Mouse (Mus musculus) stomach, postnatal 0 days (tissue): ENCODE measurements around the gene Noxo1. TPM values are rescaled to one million over a fixed set of nuclear protein-coding genes. Genes with fewer than 3 reads are reported as not detected.
"Not testable (repeated sequence)": the region's sequence is repeated elsewhere in the genome, so short reads cannot be mapped to it uniquely, and the experiment has no call there.

Source experiments
- ATAC-seq: fragments of 200-750 bp; cut with Nextera tagmentation; 2 replicates; pipeline ENCODE4 v1.8.0; 2017; ENCODE audit not compliant: low FRiP score, low TSS enrichment
- DNase-seq: peaks from one replicate; pipeline ENCODE4 v3.0.0-alpha.2; 2016; ENCODE audit warnings: low spot score
- H3K27ac ChIP-seq: fragments of 300-500 bp; sonication (generic); replicated peaks from 2 replicates; pipeline ENCODE4 v1.5.1; 2014; ENCODE audit warnings: mild to moderate bottlenecking, control low read depth
- H3K27me3 ChIP-seq: fragments of 300-500 bp; sonication (generic); 2 replicates; pipeline ENCODE4 v1.6.1; 2014; ENCODE audit warnings: low read length; ENCODE audit not compliant: control insufficient read depth, insufficient read depth
- H3K36me3 ChIP-seq: fragments of 300-500 bp; sonication (generic); 2 replicates; pipeline ENCODE4 v1.6.1; 2014; ENCODE audit warnings: low read length, mixed read lengths; ENCODE audit not compliant: control insufficient read depth, insufficient read depth
- H3K4me1 ChIP-seq: fragments of 300-500 bp; sonication (generic); replicated peaks from 2 replicates; pipeline ENCODE4 v1.6.1; 2014; ENCODE audit warnings: antibody characterized with exemption; ENCODE audit not compliant: control insufficient read depth, insufficient read depth
- H3K4me2 ChIP-seq: fragments of 300-500 bp; sonication (generic); replicated peaks from 2 replicates; pipeline ENCODE4 v1.6.1; 2014; ENCODE audit warnings: low read depth, mild to moderate bottlenecking, control low read depth, moderate library complexity
- H3K4me3 ChIP-seq: fragments of 300-500 bp; sonication (generic); 2 replicates; pipeline ENCODE4 v1.5.1; 2014; ENCODE audit warnings: low read depth, low read length, control low read depth
- H3K9ac ChIP-seq: fragments of 300-500 bp; sonication (generic); 2 replicates; pipeline ENCODE4 v1.6.1; 2014; ENCODE audit warnings: mild to moderate bottlenecking, low read length, control low read depth, mixed read lengths
- H3K9me3 ChIP-seq: fragments of 300-500 bp; sonication (generic); 2 replicates; pipeline ENCODE4 v1.6.1; 2016; ENCODE audit warnings: low read length; ENCODE audit not compliant: control insufficient read depth
- CTCF ChIP-seq: IDR thresholded peaks from 2 replicates; pipeline ENCODE4 v1.5.1; 2016; ENCODE audit warnings: antibody characterized with exemption, low read depth, mild to moderate bottlenecking, moderate library complexity
- EP300 ChIP-seq: optimal IDR thresholded peaks from 2 replicates; pipeline ENCODE3; 2016; ENCODE audit warnings: antibody characterized with exemption
- WGBS: fragments of 180-500 bp; shearing (Covaris S2); extraction: QIAGEN DNeasy Blood & Tissue Kit; methylation state at CpG from one replicate; pipeline ENCODE4 v1.1.7; 2014; 5-methylcytosine and 5-hydroxymethylcytosine counted together
- polyA plus RNA-seq: library from polyadenylated mRNA; unstranded; fragments of >200 nt; fragmentation: Nextera tagmentation; extraction: Ambion mirVana; gene quantifications from 2 replicates; pipeline ENCODE4 v1.2.1, GENCODE M21; 2015

Gene Noxo1
- polyA plus RNA-seq, 1 experiment from 2014 or later: 3.3 TPM

DNA sequence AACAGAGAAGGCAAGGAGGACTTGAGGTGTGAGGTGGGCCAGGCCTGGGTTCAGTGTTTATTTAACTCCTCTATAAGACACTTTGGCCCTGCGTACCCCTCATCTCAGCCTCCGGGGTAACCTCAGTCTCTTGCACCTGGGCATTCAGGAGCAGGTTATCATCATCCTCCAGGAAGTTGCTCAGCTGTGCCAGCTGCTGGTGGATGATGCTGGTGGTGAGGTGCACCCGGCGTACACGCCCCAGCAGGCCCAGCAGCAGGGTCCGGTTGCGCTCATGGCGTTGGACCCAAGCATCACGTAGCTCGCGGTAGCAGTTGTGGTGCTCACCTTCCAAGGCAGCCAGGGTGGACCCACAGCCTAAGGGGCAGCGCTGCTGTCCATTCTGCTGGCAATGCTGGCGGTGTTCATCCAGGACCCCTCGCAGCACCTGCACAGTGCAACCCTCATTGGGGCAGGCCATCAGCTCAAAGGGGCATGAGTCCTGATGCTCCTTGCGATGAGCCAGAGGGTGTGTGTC lies 20.2 kb downstream of the Noxo1 start:
- H3K4me2 ChIP-seq: no peak overlapping the region
- DNase-seq (no peak), ATAC-seq (no peak)
- no peaks in the 10 kb centered on the region for H3K27me3 ChIP-seq
- no peak overlapping the region for H3K9ac ChIP-seq
- TF ChIP-seq EP300: no peak
- TF ChIP-seq CTCF: no peak
- no peaks in the 10 kb centered on the region for H3K9me3 ChIP-seq
- WGBS: 94% methylated on average over 15 of the region's 15 CpGs
- no peak overlapping the region for H3K4me3 ChIP-seq
- no peak overlapping the region for H3K27ac ChIP-seq
- peaks cover under 1% of the 10 kb centered on the region; the same call in 1 of the 2 replicates for H3K36me3 ChIP-seq
- no peaks in the 10 kb centered on the region for H3K4me1 ChIP-seq

DNA sequence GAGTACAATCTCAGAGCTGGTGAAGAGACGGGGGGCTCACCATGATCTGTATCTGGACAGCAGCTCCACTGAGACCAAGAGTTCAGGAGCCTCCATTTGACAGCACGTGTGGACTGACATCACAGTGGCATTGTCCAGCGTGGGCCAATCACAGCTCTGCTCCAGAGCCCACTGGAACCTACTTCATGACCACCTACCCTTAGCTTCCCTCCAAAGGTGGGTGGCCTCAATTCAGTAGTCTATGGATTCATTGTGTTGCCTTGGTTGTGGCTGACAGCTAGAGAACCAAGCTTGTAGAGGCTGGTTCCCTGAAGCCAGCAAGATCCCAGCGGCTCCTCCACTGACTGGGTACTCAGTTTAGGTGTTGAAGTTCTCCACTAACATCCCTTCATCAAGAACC lies 21.9 kb downstream of the Noxo1 start, which contains the start of the genes Rnf151 and Rps2:
Rnf151 (minus strand) TSS at position 121 of the 400 bp plus-strand sequence.
Rps2 (plus strand) TSS at position 174 of the 400 bp plus-strand sequence.
- no peak within 1 kb of the TSS for H3K9ac ChIP-seq
- H3K9me3 ChIP-seq: no peaks in the 10 kb centered on the region
- TF ChIP-seq EP300: no peak
- TF ChIP-seq CTCF: no peak
- no peak for DNase-seq
- H3K36me3 ChIP-seq: peaks cover 10% of the 10 kb centered on the region
- 0 out of 2 replicates have a peak, but pooled peaks cover 2% of the 10 kb centered on the region for H3K4me1 ChIP-seq
- ATAC-seq: no peak
- 77% methylated on average over 4 of the region's 4 CpGs for WGBS
- no peaks in the 10 kb centered on the region for H3K27me3 ChIP-seq
- H3K4me3 ChIP-seq: peak within 1 kb of the TSS; percentile 50
- no peak within 1 kb of the TSS for H3K27ac ChIP-seq
- peak within 1 kb of the TSS; percentile 24 for H3K4me2 ChIP-seq

DNA sequence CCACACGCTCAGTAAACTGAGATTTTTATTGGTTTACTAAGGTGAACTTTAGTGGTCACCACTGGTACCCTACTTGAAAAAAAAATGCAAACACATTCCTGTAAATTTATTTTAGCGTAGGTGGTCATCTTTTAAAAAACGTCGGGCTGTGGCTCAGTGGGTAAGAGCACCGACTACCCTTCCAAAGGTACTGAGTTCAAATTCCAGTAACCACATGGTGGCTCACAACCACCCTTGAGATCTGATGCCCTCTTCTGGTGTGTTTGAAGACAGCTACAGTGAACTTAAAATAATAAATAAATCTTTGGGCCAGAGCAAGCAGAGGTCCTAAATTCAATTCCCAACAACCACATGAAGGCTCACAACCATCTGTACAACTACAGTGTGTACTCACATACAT lies 22.9 kb downstream of the Noxo1 start:
- H3K4me2 ChIP-seq: peak overlapping the region; percentile 24
- H3K4me3 ChIP-seq: peak overlapping the region; percentile 50
- not testable (repeated sequence) for H3K4me1 ChIP-seq, H3K27me3 ChIP-seq, H3K27ac ChIP-seq, H3K36me3 ChIP-seq, H3K9me3 ChIP-seq, ATAC-seq, DNase-seq
- H3K9ac ChIP-seq: peak overlapping the region; percentile 61; the same call in 1 of the 2 replicates
- TF ChIP-seq CTCF: peak; percentile 51
- WGBS: 54% methylated on average over 5 of the region's 5 CpGs

GRCm38 (mm10) chr17:24719494-24720222 lies 23.6 kb downstream of the Noxo1 start:
- H3K27me3 ChIP-seq: no peaks in the 10 kb centered on the region
- peaks cover 10% of the 10 kb centered on the region for H3K36me3 ChIP-seq
- WGBS: under 1% methylated on average over 61 of the region's 61 CpGs
- TF ChIP-seq CTCF (peak; percentile 29), EP300 (peak; percentile 77)
- H3K4me3 ChIP-seq: peak overlapping the region; percentile 50
- H3K4me2 ChIP-seq: peak overlapping the region; percentile 66
- H3K27ac ChIP-seq: peak overlapping the region; percentile 94
- H3K9ac ChIP-seq: peak overlapping the region; percentile 88
- DNase-seq (peak; percentile 99), ATAC-seq (peak; percentile 97)
- H3K9me3 ChIP-seq: no peaks in the 10 kb centered on the region
- 0 out of 2 replicates have a peak, but pooled peaks cover 2% of the 10 kb centered on the region for H3K4me1 ChIP-seq

- H3K4me2 ChIP-seq: peak overlapping the region; percentile 66
- H3K9me3 ChIP-seq, H3K27me3 ChIP-seq, ATAC-seq, H3K36me3 ChIP-seq, H3K4me1 ChIP-seq, DNase-seq: not testable (repeated sequence)
- peak overlapping the region; percentile 50 for H3K4me3 ChIP-seq
- 0% methylated on average over 11 of the region's 11 CpGs for WGBS
- peak overlapping the region; percentile 94 for H3K27ac ChIP-seq
- peak overlapping the region; percentile 88 for H3K9ac ChIP-seq
These were observed 24.6 kb downstream of the Noxo1 start for GRCm38 (mm10) chr17:24720616-24721015.

GRCm38 (mm10) chr17:24721383-24721955 lies 25.4 kb downstream of the Noxo1 start:
- not testable (repeated sequence) for H3K9me3 ChIP-seq, ATAC-seq, H3K36me3 ChIP-seq, DNase-seq, H3K4me1 ChIP-seq, H3K27me3 ChIP-seq
- H3K4me3 ChIP-seq: peak overlapping the region; percentile 50; the same call in 1 of the 2 replicates
- H3K27ac ChIP-seq: peak overlapping the region; percentile 45; the same call in 1 of the 2 replicates
- H3K4me2 ChIP-seq: peak overlapping the region; percentile 66
- peak overlapping the region; percentile 32 for H3K9ac ChIP-seq
- WGBS: 46% methylated on average over 7 of the region's 7 CpGs
